Mouse (Mus musculus): ENCODE measurements around the gene Ndufs4. TPM values are rescaled to one million over a fixed set of nuclear protein-coding genes. Genes with fewer than 3 reads are reported as not detected.

The Ndufs4 gene
- total RNA-seq (2023), result 69.2 TPM

DNA sequence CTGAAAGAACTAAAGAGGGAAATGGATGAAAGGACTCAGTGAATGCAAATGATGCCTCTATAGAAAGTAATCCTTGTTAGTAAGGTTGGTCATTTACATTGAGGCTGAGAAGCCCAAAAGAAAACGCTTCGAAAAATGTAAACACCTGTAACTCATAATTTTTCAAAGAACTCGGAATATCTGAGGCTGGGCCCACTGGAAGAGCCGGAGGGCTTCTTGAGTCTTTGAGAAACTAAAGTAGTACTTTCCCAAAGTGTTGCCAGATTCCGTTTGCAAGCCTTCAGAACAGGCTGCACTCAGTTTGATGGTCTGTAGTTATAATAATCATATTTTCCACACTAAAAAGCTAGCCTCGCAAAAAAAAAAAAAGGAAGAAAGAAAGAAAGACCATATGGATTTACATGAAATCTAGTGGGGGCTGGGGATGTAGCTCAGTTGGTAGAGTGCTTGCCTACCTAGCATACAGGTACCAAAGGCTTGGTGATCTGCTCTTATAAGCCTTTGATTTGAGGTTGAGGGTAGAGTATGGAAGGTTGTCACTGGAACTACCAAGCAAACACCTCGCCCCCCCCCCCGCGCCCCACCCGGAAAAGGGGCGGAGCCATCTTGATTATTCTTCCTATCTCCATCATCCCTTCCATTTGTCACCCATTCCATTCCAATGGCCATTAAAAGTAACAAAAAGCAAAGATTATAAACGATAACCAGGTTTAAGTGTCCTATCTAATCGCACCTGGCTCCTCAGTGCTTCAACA lies at the start of gene Ndufs4:
Gene Ndufs4, minus strand, starts transcription at position 48 of the 755 bp plus-strand sequence.

Other genes with a start within 250 kb of the Ndufs4 start
- 1.2 TPM for gene Fst, start 70.7 kb upstream of the Ndufs4 start, total RNA-seq (2023)

All from CD8-positive naive resting alpha-beta T cell, adult 57 days (primary cell).